Mouse (Mus musculus) forebrain, embryonic 12.5 days (tissue): ENCODE results near the gene Nckap5l. TPM values are rescaled to one million over a fixed set of nuclear protein-coding genes. Genes with fewer than 3 reads are reported as not detected.

Experiments used
- ATAC-seq: fragments of 200-750 bp; cut with Nextera tagmentation; 2 replicates; pipeline ENCODE4 v1.8.0; 2017; ENCODE audit warnings: moderate TSS enrichment; ENCODE audit not compliant: low FRiP score
- H3K27ac ChIP-seq: fragments of 300-500 bp; sonication (generic); 2 replicates; pipeline ENCODE4 v1.5.1; 2016; ENCODE audit warnings: mild to moderate bottlenecking
- H3K27me3 ChIP-seq: fragments of 300-500 bp; sonication (generic); 2 replicates; pipeline ENCODE4 v1.6.1; 2016; ENCODE audit warnings: mild to moderate bottlenecking
- H3K36me3 ChIP-seq: fragments of 300-500 bp; sonication (generic); replicated peaks from 2 replicates; pipeline ENCODE4 v1.6.1; 2016; ENCODE audit warnings: mild to moderate bottlenecking
- H3K4me1 ChIP-seq: fragments of 300-500 bp; sonication (generic); 2 replicates; pipeline ENCODE4 v1.6.1; 2016
- H3K4me2 ChIP-seq: fragments of 300-500 bp; sonication (generic); 2 replicates; pipeline ENCODE4 v1.6.1; 2016; ENCODE audit warnings: mild to moderate bottlenecking, moderate library complexity
- H3K4me3 ChIP-seq: fragments of 300-500 bp; sonication (generic); replicated peaks from 2 replicates; pipeline ENCODE4 v1.5.1; 2016; ENCODE audit warnings: mild to moderate bottlenecking
- H3K9ac ChIP-seq: fragments of 300-500 bp; sonication (generic); 2 replicates; pipeline ENCODE4 v1.6.1; 2016; ENCODE audit warnings: mild to moderate bottlenecking
- H3K9me3 ChIP-seq: fragments of 300-500 bp; sonication (generic); 2 replicates; pipeline ENCODE4 v1.6.1; 2016
- WGBS: fragments of 180-500 bp; shearing (Covaris S2); methylation state at CpG from one replicate; pipeline ENCODE4 v1.1.7; 2016; 5-methylcytosine and 5-hydroxymethylcytosine counted together
- polyA plus RNA-seq: library from polyadenylated mRNA; unstranded; fragments of >200 nt; fragmentation: Nextera tagmentation; extraction: Ambion mirVana; gene quantifications from 2 replicates; pipeline ENCODE4 v1.2.1, GENCODE M21; 2016

The Nckap5l gene
- polyA plus RNA-seq, 1 experiment from 2014 or later = 11.8 TPM

GRCm38 (mm10) chr15:99484745-99485144 lies 27.2 kb upstream of the Nckap5l start:
- Histone ChIP-seq H3K9ac (no peak overlapping the region), H3K27me3 (no peaks in the 10 kb centered on the region), H3K4me1 (no peaks in the 10 kb centered on the region), H3K9me3 (no peaks in the 10 kb centered on the region), H3K27ac (no peak overlapping the region), H3K4me2 (no peak overlapping the region), H3K36me3 (no peaks in the 10 kb centered on the region), H3K4me3 (no peak overlapping the region)
- 74% methylated on average over 6 of the region's 6 CpGs for WGBS
- ATAC-seq = no peak

GRCm38 (mm10) chr15:99475814-99476213 lies 18.3 kb upstream of the Nckap5l start:
- Histone ChIP-seq H3K4me2 (no peak overlapping the region), H3K27me3 (peaks cover 7% of the 10 kb centered on the region; the same call in 1 of the 2 replicates), H3K4me1 (peaks cover 9% of the 10 kb centered on the region), H3K36me3 (peaks cover under 1% of the 10 kb centered on the region; the same call in 1 of the 2 replicates), H3K4me3 (no peak overlapping the region), H3K9me3 (no peaks in the 10 kb centered on the region), H3K9ac (no peak overlapping the region), H3K27ac (no peak overlapping the region)
- ATAC-seq = no peak
- WGBS = 71% methylated on average over 1 of the region's 1 CpGs

- H3K9ac ChIP-seq = peak within 1 kb of the TSS; percentile 71
- H3K27ac ChIP-seq = peak within 1 kb of the TSS; percentile 82
- H3K4me3 ChIP-seq = peak within 1 kb of the TSS; percentile 64
- H3K27me3 ChIP-seq = peaks cover 7% of the 10 kb centered on the region; the same call in 1 of the 2 replicates
- 1% methylated on average over 26 of the region's 26 CpGs for whole genome bisulfite sequencing
- peaks cover 13% of the 10 kb centered on the region for H3K36me3 ChIP-seq
- peak within 1 kb of the TSS; percentile 65 for H3K4me2 ChIP-seq
- H3K4me1 ChIP-seq = peaks cover 9% of the 10 kb centered on the region
- peak; percentile 90 for ATAC-seq
- no peaks in the 10 kb centered on the region for H3K9me3 ChIP-seq
Observed at GRCm38 (mm10) chr15:99474576-99474926, 17.0 kb upstream of the Nckap5l start, which contains the start of gene Bcdin3d. Gene Bcdin3d (minus strand): TSS chr15:99474730.

GRCm38 (mm10) chr15:99473801-99474575 lies 16.4 kb upstream of the Nckap5l start:
- Histone ChIP-seq H3K27ac (peak overlapping the region; percentile 82), H3K27me3 (peaks cover 7% of the 10 kb centered on the region; the same call in 1 of the 2 replicates), H3K4me2 (peak overlapping the region; percentile 65), H3K9me3 (no peaks in the 10 kb centered on the region), H3K9ac (peak overlapping the region; percentile 71), H3K4me3 (peak overlapping the region; percentile 64), H3K36me3 (peaks cover 17% of the 10 kb centered on the region), H3K4me1 (peaks cover 9% of the 10 kb centered on the region)
- WGBS = 7% methylated on average over 38 of the region's 38 CpGs
- ATAC-seq = peak; percentile 86

- Histone ChIP-seq H3K9me3 (no peaks in the 10 kb centered on the region), H3K4me2 (no peak overlapping the region), H3K36me3 (peaks cover 24% of the 10 kb centered on the region), H3K4me3 (no peak overlapping the region), H3K4me1 (peaks cover 9% of the 10 kb centered on the region), H3K27ac (no peak overlapping the region), H3K27me3 (peaks cover 7% of the 10 kb centered on the region; the same call in 1 of the 2 replicates), H3K9ac (no peak overlapping the region)
- no peak for ATAC-seq
- 90% methylated on average over 7 of the region's 7 CpGs for WGBS
Observed at GRCm38 (mm10) chr15:99472972-99473371, 15.4 kb upstream of the Nckap5l start.

- 79% methylated on average over 14 of the region's 14 CpGs for whole genome bisulfite sequencing
- ATAC-seq = no peak
- no peak overlapping the region for H3K4me2 ChIP-seq
- no peak overlapping the region for H3K27ac ChIP-seq
- peaks cover 9% of the 10 kb centered on the region for H3K4me1 ChIP-seq
- peaks cover 24% of the 10 kb centered on the region for H3K36me3 ChIP-seq
- no peak overlapping the region for H3K4me3 ChIP-seq
- peaks cover 6% of the 10 kb centered on the region; the same call in 1 of the 2 replicates for H3K27me3 ChIP-seq
- H3K9me3 ChIP-seq = no peaks in the 10 kb centered on the region
- no peak overlapping the region for H3K9ac ChIP-seq
Observed at GRCm38 (mm10) chr15:99471677-99472063, 14.1 kb upstream of the Nckap5l start.

- Histone ChIP-seq H3K4me3 (no peak overlapping the region), H3K36me3 (peaks cover 24% of the 10 kb centered on the region), H3K9ac (no peak overlapping the region), H3K27ac (no peak overlapping the region), H3K9me3 (no peaks in the 10 kb centered on the region), H3K27me3 (0 out of 2 replicates have a peak, but pooled peaks cover 4% of the 10 kb centered on the region), H3K4me1 (peaks cover 9% of the 10 kb centered on the region), H3K4me2 (peak overlapping the region; percentile 17; the same call in 1 of the 2 replicates)
- ATAC-seq = no peak
- 66% methylated on average over 17 of the region's 17 CpGs for WGBS
Observed at GRCm38 (mm10) chr15:99470971-99471676, 13.6 kb upstream of the Nckap5l start.

- 93% methylated on average over 31 of the region's 31 CpGs for WGBS
- H3K36me3 ChIP-seq = peaks cover 24% of the 10 kb centered on the region
- H3K9ac ChIP-seq = no peak overlapping the region
- no peaks in the 10 kb centered on the region for H3K27me3 ChIP-seq
- H3K27ac ChIP-seq = no peak overlapping the region
- no peak for ATAC-seq
- peaks cover 9% of the 10 kb centered on the region for H3K4me1 ChIP-seq
- H3K4me3 ChIP-seq = no peak overlapping the region
- no peak overlapping the region for H3K4me2 ChIP-seq
- H3K9me3 ChIP-seq = no peaks in the 10 kb centered on the region
Observed at GRCm38 (mm10) chr15:99470224-99470761, 12.7 kb upstream of the Nckap5l start.

GRCm38 (mm10) chr15:99469736-99470135 lies 12.2 kb upstream of the Nckap5l start:
- H3K9me3 ChIP-seq = no peaks in the 10 kb centered on the region
- H3K9ac ChIP-seq = no peak overlapping the region
- no peaks in the 10 kb centered on the region for H3K27me3 ChIP-seq
- H3K4me1 ChIP-seq = peaks cover 6% of the 10 kb centered on the region
- H3K36me3 ChIP-seq = peaks cover 24% of the 10 kb centered on the region
- no peak overlapping the region for H3K4me3 ChIP-seq
- ATAC-seq = no peak
- 95% methylated on average over 4 of the region's 4 CpGs for WGBS
- no peak overlapping the region for H3K27ac ChIP-seq
- no peak overlapping the region for H3K4me2 ChIP-seq

GRCm38 (mm10) chr15:99469067-99469466 lies 11.5 kb upstream of the Nckap5l start:
- WGBS = 45% methylated on average over 3 of the region's 3 CpGs
- H3K9me3 ChIP-seq = no peaks in the 10 kb centered on the region
- H3K4me3 ChIP-seq = no peak overlapping the region
- H3K36me3 ChIP-seq = peaks cover 24% of the 10 kb centered on the region
- H3K4me2 ChIP-seq = no peak overlapping the region
- ATAC-seq = no peak
- no peak overlapping the region for H3K9ac ChIP-seq
- H3K27ac ChIP-seq = no peak overlapping the region
- no peaks in the 10 kb centered on the region for H3K27me3 ChIP-seq
- peaks cover 6% of the 10 kb centered on the region for H3K4me1 ChIP-seq

- Histone ChIP-seq H3K27me3 (no peaks in the 10 kb centered on the region), H3K27ac (no peak overlapping the region), H3K9me3 (no peaks in the 10 kb centered on the region), H3K4me2 (no peak overlapping the region), H3K36me3 (no peaks in the 10 kb centered on the region), H3K9ac (no peak overlapping the region), H3K4me3 (no peak overlapping the region), H3K4me1 (peaks cover 6% of the 10 kb centered on the region)
- ATAC-seq = no peak
- WGBS = 80% methylated on average over 13 of the region's 13 CpGs
Observed at GRCm38 (mm10) chr15:99463194-99463593, 5.6 kb upstream of the Nckap5l start.

- H3K27me3 ChIP-seq = no peaks in the 10 kb centered on the region
- H3K4me1 ChIP-seq = peaks cover 51% of the 10 kb centered on the region
- H3K4me2 ChIP-seq = peak overlapping the region; percentile 67
- WGBS = under 1% methylated on average over 38 of the region's 43 CpGs
- ATAC-seq = peak; percentile 78
- H3K9me3 ChIP-seq = no peaks in the 10 kb centered on the region
- H3K9ac ChIP-seq = peak overlapping the region; percentile 76
- H3K27ac ChIP-seq = peak overlapping the region; percentile 89
- H3K4me3 ChIP-seq = peak overlapping the region; percentile 84
- H3K36me3 ChIP-seq = 0 out of 2 replicates have a peak, but pooled peaks cover 4% of the 10 kb centered on the region
Observed at GRCm38 (mm10) chr15:99456963-99457605, 464 bp downstream of the Nckap5l start.
